Mouse (Mus musculus) intestine, embryonic 15.5 days (tissue): ENCODE measurements at regions not wholly inside any gene's neighbourhood (a gene's known extent, or its start where the extent isn't known, plus 50 kb on each side); places are given as distances from the start of the nearest gene placed in this dataset.

Experiments used
- ATAC-seq: fragments of 200-750 bp; cut with Nextera tagmentation; 2 replicates; pipeline ENCODE4 v1.8.0; 2017; ENCODE audit warnings: moderate TSS enrichment, moderate library complexity
- H3K27ac ChIP-seq: fragments of 300-500 bp; sonication (generic); 2 replicates; pipeline ENCODE4 v1.5.1; 2015; ENCODE audit warnings: mild to moderate bottlenecking, inconsistent platforms
- H3K27me3 ChIP-seq: fragments of 300-500 bp; sonication (generic); replicated peaks from 2 replicates; pipeline ENCODE4 v1.6.1; 2015; ENCODE audit warnings: inconsistent platforms
- H3K36me3 ChIP-seq: fragments of 300-500 bp; sonication (generic); 2 replicates; pipeline ENCODE4 v1.6.1; 2015; ENCODE audit warnings: inconsistent platforms
- H3K4me1 ChIP-seq: fragments of 300-500 bp; sonication (generic); replicated peaks from 2 replicates; pipeline ENCODE4 v1.6.1; 2015; ENCODE audit warnings: inconsistent platforms
- H3K4me2 ChIP-seq: fragments of 300-500 bp; sonication (generic); replicated peaks from 2 replicates; pipeline ENCODE4 v1.6.1; 2015; ENCODE audit warnings: mild to moderate bottlenecking, inconsistent platforms
- H3K4me3 ChIP-seq: fragments of 300-500 bp; sonication (generic); replicated peaks from 2 replicates; pipeline ENCODE4 v1.5.1; 2015; ENCODE audit warnings: inconsistent platforms
- H3K9ac ChIP-seq: fragments of 300-500 bp; sonication (generic); 2 replicates; pipeline ENCODE4 v1.6.1; 2015; ENCODE audit warnings: inconsistent platforms
- H3K9me3 ChIP-seq: fragments of 300-500 bp; sonication (generic); 2 replicates; pipeline ENCODE4 v1.6.1; 2016; ENCODE audit warnings: inconsistent platforms
- WGBS: fragments of 180-500 bp; shearing (Covaris S2); methylation state at CpG from one replicate; pipeline ENCODE4 v1.1.7; 2015; 5-methylcytosine and 5-hydroxymethylcytosine counted together

GRCm38 (mm10) chr14:48837181-48837580, 163.6 kb upstream of the Otx2 start:
- Histone ChIP-seq H3K4me3 (no peak overlapping the region), H3K4me1 (no peaks in the 10 kb centered on the region), H3K4me2 (no peak overlapping the region), H3K9me3 (no peaks in the 10 kb centered on the region), H3K36me3 (no peaks in the 10 kb centered on the region), H3K27me3 (no peaks in the 10 kb centered on the region), H3K9ac (no peak overlapping the region), H3K27ac (no peak overlapping the region)
- WGBS, result 69% methylated on average over 6 of the region's 6 CpGs
- no peak for ATAC-seq

DNA sequence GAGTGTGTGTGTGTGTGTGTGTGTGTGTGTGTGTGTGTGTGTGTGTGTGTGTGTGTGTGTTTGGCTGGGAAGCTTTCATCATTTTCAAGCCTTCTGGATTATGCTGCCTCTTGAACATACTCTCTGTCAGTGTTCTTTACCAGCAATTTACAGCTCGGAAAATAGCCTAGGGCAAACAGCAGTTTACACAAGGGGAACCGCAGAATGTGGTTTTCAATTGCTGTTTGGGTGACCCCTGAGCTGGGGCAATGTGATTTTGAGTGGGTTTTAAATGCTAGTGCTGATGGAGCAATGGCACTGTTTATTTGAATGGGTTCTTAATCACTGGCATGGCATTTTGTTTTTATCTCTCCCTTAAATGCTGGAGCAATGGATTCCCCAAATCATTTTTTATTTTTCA, 162.5 kb upstream of the Otx2 start:
- Histone ChIP-seq H3K9ac (no peak overlapping the region), H3K27ac (no peak overlapping the region), H3K36me3 (no peaks in the 10 kb centered on the region), H3K4me1 (no peaks in the 10 kb centered on the region), H3K4me3 (no peak overlapping the region), H3K4me2 (no peak overlapping the region), H3K9me3 (no peaks in the 10 kb centered on the region), H3K27me3 (no peaks in the 10 kb centered on the region)
- WGBS, result 19% methylated on average over 2 of the region's 2 CpGs
- no peak for ATAC-seq

GRCm38 (mm10) chr14:48834416-48834815, 160.8 kb upstream of the Otx2 start:
- H3K9ac ChIP-seq, result no peak overlapping the region
- no peak for ATAC-seq

DNA sequence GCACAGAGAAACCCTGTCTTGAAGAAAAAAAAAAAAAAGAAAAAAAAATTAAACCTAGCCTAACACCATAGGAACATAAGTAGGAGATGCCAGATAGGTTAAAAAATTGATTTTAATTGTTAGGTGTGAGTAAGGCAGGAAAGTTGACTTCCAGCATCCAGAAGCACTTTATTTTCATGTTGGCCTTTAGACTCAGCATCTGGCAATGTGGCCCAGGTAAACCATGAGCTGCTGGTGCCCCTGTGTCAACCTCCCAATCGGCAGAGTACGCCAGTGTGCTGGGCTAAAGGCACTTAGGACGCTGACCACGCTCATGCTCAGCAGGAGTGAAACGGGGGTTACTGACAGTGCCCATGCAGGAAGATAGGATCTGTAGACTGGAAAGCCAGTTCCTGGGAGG, 152.8 kb upstream of the Otx2 start:
- Histone ChIP-seq H3K9ac (no peak overlapping the region), H3K4me1 (no peaks in the 10 kb centered on the region), H3K9me3 (no peaks in the 10 kb centered on the region), H3K27ac (no peak overlapping the region), H3K36me3 (no peaks in the 10 kb centered on the region), H3K4me3 (no peak overlapping the region), H3K27me3 (no peaks in the 10 kb centered on the region), H3K4me2 (no peak overlapping the region)
- ATAC-seq, result no peak
- 63% methylated on average over 5 of the region's 5 CpGs for WGBS

More at GRCm38 (mm10) chr14:48834416-48834815, 160.8 kb upstream of the Otx2 start:
- Histone ChIP-seq H3K27ac (no peak overlapping the region), H3K4me2 (no peak overlapping the region), H3K9me3 (no peaks in the 10 kb centered on the region), H3K36me3 (no peaks in the 10 kb centered on the region), H3K4me3 (no peak overlapping the region), H3K27me3 (no peaks in the 10 kb centered on the region), H3K4me1 (no peaks in the 10 kb centered on the region)
- 86% methylated on average over 2 of the region's 2 CpGs for WGBS

DNA sequence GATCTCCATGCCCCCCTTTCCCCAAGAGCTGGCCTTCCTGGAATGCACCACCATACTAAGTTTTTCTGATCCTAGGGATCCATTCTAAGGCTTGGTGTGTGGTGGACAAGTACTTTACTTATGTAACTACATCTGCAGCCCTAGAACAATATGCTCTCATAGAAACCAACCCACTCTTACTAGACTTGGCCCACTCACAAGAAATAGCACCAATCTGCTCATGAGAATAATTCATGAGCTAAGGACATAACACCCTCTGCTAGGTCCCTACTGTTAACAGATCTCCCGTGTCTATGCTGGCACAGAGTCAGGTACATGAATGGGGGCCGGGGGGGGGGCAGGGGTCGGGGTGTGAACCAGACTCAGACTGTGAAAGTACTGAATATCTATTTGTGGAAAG, 150.8 kb upstream of the Otx2 start:
- Histone ChIP-seq H3K4me2 (no peak overlapping the region), H3K27ac (no peak overlapping the region), H3K4me1 (no peaks in the 10 kb centered on the region), H3K4me3 (no peak overlapping the region), H3K9ac (no peak overlapping the region), H3K36me3 (no peaks in the 10 kb centered on the region), H3K9me3 (no peaks in the 10 kb centered on the region), H3K27me3 (no peaks in the 10 kb centered on the region)
- ATAC-seq, result no peak
- WGBS, result 62% methylated on average over 3 of the region's 3 CpGs

DNA sequence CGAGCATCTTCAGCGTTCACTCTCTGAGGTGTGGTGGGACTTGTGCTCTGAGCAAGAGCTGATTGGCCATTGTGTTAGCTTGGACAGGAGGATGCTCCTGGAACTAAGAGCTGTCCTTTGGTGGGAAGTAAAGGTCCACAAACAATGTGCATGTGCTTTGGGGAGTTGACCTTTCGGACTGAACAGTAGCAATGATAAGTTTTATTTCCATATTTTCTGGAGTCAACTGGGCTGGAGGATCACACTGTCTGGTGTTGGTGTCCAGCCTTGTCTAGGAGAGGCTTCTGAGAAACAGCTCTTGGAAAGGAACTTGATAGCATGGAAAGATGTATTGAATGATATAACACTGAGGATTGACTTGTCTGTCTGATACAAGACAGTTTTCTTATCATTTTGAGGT, 142.3 kb upstream of the Otx2 start:
- H3K27me3 ChIP-seq, result no peaks in the 10 kb centered on the region
- H3K27ac ChIP-seq, result no peak overlapping the region
- H3K4me1 ChIP-seq, result no peaks in the 10 kb centered on the region
- no peak overlapping the region for H3K9ac ChIP-seq
- ATAC-seq, result no peak
- H3K36me3 ChIP-seq, result no peaks in the 10 kb centered on the region
- no peak overlapping the region for H3K4me2 ChIP-seq
- H3K4me3 ChIP-seq, result no peak overlapping the region
- WGBS, result 90% methylated on average over 3 of the region's 3 CpGs
- no peaks in the 10 kb centered on the region for H3K9me3 ChIP-seq

DNA sequence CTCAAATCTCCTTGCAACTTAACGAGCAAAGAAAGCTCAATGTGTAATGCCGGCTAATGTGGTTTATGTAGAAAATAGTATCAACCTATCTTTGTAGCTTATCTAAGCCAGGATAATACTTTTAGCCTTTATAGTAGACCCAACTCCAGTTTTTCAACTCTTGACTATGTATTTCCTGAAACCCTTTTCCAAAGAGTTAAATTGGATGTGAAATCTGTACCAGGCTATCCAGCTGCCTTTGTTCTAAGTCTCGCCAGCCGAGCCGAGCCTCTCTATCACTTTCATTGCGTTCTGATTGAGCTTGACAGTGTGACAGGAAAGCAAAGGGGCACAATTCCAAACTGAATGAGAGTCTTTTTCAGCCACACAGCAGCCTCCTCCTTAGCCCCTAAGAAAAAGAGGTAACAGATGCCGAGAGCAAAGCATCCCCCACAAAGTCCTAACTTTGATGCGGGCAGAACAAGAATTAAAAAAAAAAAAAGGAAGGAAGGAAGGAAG, 141.7 kb upstream of the Otx2 start:
- ATAC-seq, result no peak

DNA sequence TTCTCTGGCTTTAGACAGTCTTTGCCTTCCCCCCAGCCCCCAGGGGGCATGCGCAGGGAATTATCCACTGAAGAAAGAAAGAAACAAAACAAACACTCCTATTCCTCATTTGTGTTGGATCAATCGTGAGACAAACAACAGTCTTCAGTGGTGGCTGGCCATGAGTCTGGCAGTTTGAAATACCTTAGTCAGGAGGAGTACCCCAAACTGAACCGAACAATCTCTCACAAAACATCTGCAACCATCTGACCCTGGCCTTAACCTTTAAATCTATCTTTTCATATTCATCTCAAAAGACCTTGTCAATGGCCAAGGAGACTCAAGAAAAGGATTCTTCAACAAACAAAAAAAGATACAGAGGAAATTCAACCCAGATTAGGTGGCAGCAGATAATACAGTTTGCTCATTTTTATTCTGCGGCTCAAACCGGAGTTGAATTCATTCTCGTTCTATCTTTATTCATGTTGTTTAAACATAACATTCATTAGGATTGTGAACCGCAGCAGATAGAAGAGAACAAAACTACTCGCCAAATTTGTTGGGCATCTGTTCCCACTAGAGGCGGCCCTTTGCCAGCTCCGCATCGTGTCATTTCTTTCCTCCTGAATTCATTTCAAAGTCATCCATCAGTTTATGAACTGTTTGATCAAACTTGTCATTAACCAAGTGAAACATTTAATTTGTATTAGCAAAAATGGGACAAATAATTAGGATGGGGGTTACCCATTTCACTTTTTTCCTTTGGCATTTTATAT, 139.3 kb upstream of the Otx2 start:
- Histone ChIP-seq H3K4me2 (no peak overlapping the region), H3K9me3 (no peaks in the 10 kb centered on the region), H3K4me1 (no peaks in the 10 kb centered on the region), H3K4me3 (no peak overlapping the region), H3K36me3 (no peaks in the 10 kb centered on the region), H3K27me3 (no peaks in the 10 kb centered on the region), H3K9ac (no peak overlapping the region), H3K27ac (no peak overlapping the region)
- no peak for ATAC-seq
- 81% methylated on average over 11 of the region's 11 CpGs for whole genome bisulfite sequencing

More for the DNA sequence above, 141.7 kb upstream of the Otx2 start:
- no peaks in the 10 kb centered on the region for H3K4me1 ChIP-seq
- no peak overlapping the region for H3K4me3 ChIP-seq
- no peak overlapping the region for H3K4me2 ChIP-seq
- no peak overlapping the region for H3K27ac ChIP-seq
- 83% methylated on average over 8 of the region's 8 CpGs for WGBS
- no peak overlapping the region for H3K9ac ChIP-seq
- H3K36me3 ChIP-seq, result no peaks in the 10 kb centered on the region
- no peaks in the 10 kb centered on the region for H3K9me3 ChIP-seq
- H3K27me3 ChIP-seq, result no peaks in the 10 kb centered on the region

DNA sequence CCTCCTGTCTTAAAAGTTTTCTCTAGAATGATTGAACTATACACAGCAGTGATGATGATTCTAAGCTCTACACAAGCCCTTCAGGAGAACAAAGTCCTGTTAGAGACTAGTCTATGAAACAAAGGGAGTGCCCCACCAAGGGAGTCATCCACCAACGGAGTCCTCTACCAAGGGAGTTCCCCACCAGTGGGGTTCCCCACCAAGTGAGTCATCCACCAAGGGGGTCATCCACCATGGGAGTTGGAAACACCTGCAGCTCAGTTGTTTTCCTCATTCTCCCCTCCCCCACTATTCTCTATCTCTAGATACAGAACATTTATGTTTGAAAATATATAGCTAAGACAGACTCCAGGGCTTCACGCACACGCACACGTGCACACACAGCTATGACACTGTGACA, 130.5 kb upstream of the Otx2 start:
- WGBS, result 94% methylated on average over 4 of the region's 4 CpGs
- Histone ChIP-seq H3K27ac (no peak overlapping the region), H3K4me2 (no peak overlapping the region), H3K36me3 (no peaks in the 10 kb centered on the region), H3K9me3 (no peaks in the 10 kb centered on the region), H3K9ac (no peak overlapping the region), H3K4me3 (no peak overlapping the region), H3K27me3 (no peaks in the 10 kb centered on the region), H3K4me1 (no peaks in the 10 kb centered on the region)
- no peak for ATAC-seq

GRCm38 (mm10) chr14:48801283-48801682, 127.7 kb upstream of the Otx2 start:
- H3K4me3 ChIP-seq, result no peak overlapping the region
- H3K27ac ChIP-seq, result no peak overlapping the region
- no peaks in the 10 kb centered on the region for H3K9me3 ChIP-seq
- 52% methylated on average over 14 of the region's 14 CpGs for WGBS
- H3K27me3 ChIP-seq, result no peaks in the 10 kb centered on the region
- H3K9ac ChIP-seq, result no peak overlapping the region
- no peak overlapping the region for H3K4me2 ChIP-seq
- H3K36me3 ChIP-seq, result no peaks in the 10 kb centered on the region
- ATAC-seq, result no peak
- no peaks in the 10 kb centered on the region for H3K4me1 ChIP-seq

GRCm38 (mm10) chr14:48800857-48801256, 127.2 kb upstream of the Otx2 start:
- Histone ChIP-seq H3K4me3 (no peak overlapping the region), H3K4me1 (no peaks in the 10 kb centered on the region), H3K9me3 (no peaks in the 10 kb centered on the region), H3K4me2 (no peak overlapping the region), H3K27ac (no peak overlapping the region), H3K27me3 (no peaks in the 10 kb centered on the region), H3K9ac (no peak overlapping the region), H3K36me3 (no peaks in the 10 kb centered on the region)
- 25% methylated on average over 5 of the region's 5 CpGs for WGBS
- no peak for ATAC-seq

DNA sequence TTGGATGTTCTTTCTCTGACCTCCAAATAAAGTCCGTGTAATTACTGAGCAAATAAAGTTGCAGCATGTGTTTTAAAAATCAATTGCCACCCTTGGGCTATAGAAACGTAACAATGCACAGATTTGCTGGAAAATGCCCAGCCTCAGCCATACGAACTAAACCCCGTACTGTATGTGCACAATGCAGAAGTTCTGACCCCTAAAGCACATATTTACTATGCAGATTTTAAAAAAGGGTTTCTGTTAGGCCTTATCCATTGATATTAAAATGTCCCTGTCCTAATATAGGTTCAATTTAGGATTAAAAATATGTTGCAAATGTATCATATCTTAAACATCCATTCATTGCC, 126.5 kb upstream of the Otx2 start:
- Histone ChIP-seq H3K27me3 (no peaks in the 10 kb centered on the region), H3K27ac (no peak overlapping the region), H3K9me3 (no peaks in the 10 kb centered on the region), H3K36me3 (no peaks in the 10 kb centered on the region), H3K4me3 (no peak overlapping the region), H3K4me2 (no peak overlapping the region), H3K9ac (no peak overlapping the region), H3K4me1 (no peaks in the 10 kb centered on the region)
- WGBS, result 45% methylated on average over 4 of the region's 4 CpGs
- ATAC-seq, result no peak

GRCm38 (mm10) chr14:48799442-48800099, 126.0 kb upstream of the Otx2 start:
- H3K27me3 ChIP-seq, result no peaks in the 10 kb centered on the region
- H3K4me1 ChIP-seq, result no peaks in the 10 kb centered on the region
- H3K9me3 ChIP-seq, result no peaks in the 10 kb centered on the region
- no peak overlapping the region for H3K4me2 ChIP-seq
- no peaks in the 10 kb centered on the region for H3K36me3 ChIP-seq
- no peak for ATAC-seq
- H3K9ac ChIP-seq, result no peak overlapping the region
- 51% methylated on average over 10 of the region's 10 CpGs for WGBS
- H3K27ac ChIP-seq, result no peak overlapping the region
- no peak overlapping the region for H3K4me3 ChIP-seq
